Mouse (Mus musculus): Measurements from ENCODE around the gene Syt11.

DNA sequence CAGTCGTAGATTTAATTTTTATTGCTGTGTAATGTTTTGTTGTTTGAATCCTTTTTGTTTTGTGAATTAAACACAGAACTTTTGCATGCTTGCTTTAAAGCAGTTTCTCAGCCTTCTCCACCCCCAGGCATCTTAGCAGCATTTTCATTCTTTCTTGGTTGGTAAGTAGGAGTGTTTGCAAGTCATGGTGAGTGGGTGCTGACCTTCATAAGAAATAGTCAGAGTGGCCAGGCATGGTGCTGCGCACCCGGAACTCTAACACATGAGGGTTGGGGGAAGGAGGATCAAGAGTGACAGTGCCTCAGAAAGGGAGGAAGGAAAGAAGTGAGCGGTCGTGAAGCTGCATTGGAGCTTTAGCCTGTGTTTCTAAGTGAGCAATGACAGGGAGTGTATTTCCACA lies 9.9 kb upstream of the Syt11 start:
- no peak for TF ChIP-seq CTCF (IDR thresholded peaks at IDR 0.05; ENCODE audit: control insufficient read depth, insufficient read depth, insufficient replicate concordance, low read depth, low read length)
- no peak for TF ChIP-seq POLR2A (IDR thresholded peaks at IDR 0.05; ENCODE audit: control insufficient read depth, low read depth, low read length)

Measured in testis, adult 2 months (tissue).